Mouse (Mus musculus) MN1 (cell line): ENCODE measurements at regions not wholly inside any gene's neighbourhood (a gene's known extent, or its start where the extent isn't known, plus 50 kb on each side); places are given as distances from the start of the nearest gene placed in this dataset.

ENCODE experiments used
- DNase-seq: peaks from one replicate; pipeline ENCODE4 v3.0.0-alpha.2; 2016; ENCODE audit warnings: low spot score

DNA sequence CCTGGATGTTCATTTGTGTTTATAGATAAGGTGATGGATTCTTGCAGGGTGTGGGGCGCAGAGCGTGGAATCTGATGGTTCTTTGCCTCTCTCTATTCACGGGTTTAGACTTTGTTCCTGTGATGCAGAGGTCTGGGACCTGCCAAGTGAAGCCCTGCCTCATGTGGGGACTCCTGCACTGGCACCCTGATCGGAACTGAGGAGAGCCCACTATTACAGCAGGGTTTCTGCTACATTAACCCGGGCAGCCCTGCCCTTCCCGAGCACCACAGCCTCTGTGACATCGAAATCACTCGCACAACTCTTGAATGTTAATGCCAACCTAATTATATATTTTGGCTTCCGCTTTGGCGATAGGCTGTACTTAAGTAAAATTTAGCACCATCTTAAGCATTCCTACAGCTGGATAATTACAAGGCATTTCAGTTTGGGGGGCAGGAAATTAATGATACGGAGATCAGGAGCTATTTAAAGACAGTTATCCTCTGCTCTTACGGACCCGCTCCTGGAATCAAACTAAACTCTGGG, 294.7 kb downstream of the Irs2 start:
- no peak for DNase-seq

DNA sequence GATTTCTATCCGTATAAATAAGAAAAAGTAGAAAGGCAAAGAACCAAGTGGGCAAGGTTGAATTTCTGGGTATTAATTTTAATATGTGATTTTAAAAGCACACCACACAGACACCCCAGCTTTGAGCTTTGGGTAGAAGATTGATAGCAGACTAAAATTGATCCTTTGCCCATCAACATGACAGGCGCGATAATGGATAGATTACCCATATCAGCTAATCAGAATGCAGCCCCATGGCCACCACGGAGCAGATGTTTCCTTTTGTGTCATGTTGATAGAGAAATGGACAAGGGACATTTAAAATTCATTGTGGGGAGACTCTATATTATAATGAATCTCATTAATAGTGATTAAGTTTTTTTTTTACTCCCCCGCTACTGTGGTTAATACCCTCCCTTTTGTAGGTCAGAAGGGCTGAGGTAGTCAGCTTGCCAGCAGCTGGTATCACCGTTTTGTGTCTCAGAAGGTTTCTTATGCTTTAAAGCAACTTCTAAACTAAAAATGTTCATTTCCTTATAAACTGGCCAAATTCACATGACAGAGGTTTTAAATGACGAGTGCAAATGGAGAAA, 296.1 kb downstream of the Irs2 start:
- DNase-seq = no peak

DNA sequence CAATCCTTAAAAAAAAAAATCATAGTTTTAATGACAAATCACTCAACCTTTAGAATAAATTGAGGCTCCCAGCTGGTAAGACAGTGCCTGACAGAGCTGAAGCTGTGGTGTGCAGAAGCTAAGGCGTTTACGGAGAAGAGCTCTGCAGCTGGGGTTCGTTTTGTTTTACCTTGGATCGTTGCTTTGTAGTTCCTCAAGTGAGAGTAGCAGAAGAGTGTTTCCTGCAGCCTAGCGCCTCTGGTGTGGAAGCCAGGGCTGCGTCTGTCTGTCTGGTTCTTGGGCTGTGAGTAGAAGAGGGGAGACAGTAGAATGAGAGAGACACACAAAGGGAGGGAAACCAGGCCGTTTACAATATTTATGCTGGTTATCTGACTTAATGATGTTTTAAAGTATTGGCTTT, 296.8 kb downstream of the Irs2 start:
- DNase-seq = no peak

DNA sequence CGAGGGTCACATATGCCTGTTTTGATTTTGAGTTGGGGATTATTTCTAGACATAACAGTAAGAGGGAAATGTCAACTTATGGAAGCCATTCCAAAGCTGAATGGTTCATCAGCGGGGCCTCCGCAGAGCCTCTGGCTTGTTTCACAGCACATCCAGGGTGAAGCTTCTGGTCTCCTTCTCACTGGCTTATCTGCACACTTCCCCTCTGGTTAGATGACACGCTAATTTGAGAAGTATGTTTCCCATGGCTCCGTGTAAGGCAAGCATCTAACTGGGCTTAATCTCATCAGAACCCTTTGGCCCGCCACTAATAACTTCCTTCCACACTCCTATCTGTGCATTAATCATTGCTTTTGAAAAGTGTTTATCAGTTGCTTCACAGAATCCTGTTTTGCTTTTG, 299.7 kb downstream of the Irs2 start:
- peak; percentile 57 for DNase-seq

DNA sequence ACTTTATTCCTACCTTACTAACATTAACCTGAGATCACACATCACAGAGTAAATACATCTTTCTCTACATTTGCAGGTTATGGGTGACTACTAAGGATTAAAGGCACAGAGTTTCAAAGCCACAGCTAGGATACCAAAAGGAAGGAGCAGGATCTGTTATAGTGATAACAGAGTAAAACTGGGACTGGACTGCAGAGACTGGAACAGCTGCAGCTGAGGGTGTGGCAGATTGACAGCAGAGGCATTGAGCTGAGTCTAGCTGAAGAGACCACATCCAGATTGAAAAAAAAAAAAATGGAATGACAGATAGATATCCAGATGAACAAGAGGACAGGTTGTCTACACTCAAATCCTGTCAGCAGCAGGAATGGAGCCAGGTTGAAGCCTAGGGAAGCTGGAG, 301.1 kb downstream of the Irs2 start:
- DNase-seq = no peak

DNA sequence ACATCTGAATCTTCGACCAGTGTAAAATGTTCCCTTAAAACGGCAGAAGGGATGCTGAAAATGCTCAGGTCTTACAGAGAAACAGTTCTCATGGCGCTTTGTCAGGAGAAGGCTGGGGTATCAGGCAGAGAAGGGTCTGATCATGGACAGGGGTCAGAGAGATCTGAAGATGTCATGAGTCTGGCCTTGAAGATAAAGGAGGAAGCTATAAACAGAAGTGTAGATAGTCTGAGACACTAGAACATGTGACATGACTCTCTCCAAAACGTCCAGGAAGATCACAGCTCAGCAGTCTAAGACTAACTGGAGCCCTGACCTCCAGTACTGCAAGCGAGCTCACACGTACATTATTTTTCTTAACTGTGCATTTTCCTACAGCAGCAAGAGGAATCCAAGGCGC, 302.3 kb downstream of the Irs2 start:
- DNase-seq = no peak

DNA sequence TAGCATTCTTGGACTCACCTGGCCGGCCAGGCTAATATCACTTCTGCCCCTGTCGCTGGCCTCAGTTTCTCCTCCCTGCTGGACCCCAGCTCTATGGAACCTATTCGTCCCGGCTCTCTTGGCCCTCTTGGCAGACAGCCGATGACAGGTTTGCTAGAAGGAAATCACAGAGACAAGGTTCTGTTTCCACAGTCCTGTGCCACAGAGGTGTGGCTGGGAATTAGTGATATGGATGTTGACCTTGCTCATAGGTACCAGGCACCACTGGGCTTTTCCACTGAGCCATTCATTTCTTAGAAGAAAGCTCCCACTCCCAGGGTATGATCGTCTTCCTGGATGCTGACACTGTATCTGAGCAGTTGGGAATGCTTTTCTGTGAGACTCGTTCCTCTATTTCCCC, 305.5 kb downstream of the Irs2 start:
- no peak for DNase-seq

DNA sequence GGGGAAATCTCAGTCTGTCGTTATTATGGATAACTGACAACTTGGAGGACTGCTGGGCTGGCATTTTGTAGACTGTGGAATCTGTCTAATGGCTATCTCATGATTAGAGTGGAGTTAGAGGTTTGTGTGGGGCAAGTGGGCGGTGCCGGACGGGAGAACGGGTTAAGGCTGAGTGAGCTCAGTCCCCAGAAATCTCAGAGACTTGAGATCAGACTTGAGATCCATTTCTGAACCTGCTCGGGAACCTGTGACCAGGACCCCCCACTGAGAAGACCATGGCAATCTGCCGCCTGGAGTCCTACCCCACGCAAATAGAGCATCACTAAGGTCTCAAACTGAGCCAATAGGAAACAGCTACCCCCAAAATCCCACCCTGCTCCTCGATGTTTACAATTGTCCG, 306.0 kb downstream of the Irs2 start:
- no peak for DNase-seq

DNA sequence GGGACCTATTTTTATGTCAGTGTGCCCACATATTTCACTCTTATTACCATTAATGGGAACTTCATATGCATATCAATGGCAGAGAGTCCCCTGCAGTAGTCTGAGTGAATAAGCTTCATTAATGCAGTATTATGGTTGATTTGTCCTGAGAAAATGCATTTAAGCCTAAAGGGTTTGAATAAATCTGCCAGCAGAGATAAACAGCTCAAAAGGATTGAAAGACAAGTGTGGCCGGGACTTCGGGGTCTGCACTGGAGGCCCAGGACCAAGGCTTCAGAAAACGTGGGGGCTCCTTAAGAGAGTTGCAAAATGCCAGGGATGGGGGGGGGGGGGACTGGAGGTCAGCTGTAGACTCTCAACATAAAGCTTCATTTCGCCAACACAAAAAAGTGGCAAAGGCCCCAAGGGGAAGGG, 306.6 kb downstream of the Irs2 start:
- DNase-seq = no peak

DNA sequence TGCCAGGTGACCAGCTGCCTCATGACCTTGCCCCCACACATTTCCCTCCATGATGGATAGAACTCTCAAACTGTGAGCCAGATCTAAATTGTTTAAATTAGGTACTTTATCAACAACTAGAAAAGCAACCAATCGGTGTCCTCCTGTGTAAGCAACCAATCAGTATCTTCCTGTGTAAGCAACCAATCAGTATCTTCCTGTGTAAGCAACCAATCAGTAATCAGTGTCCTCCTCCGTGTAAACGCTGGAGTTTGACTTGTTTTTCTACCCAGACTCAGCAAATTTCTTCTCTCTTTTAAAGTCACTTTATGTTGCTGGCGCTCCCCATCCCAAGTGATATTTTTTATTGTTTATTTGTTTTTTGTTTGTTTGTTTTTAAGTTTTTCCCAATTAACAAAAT, 307.0 kb downstream of the Irs2 start:
- DNase-seq = no peak

DNA sequence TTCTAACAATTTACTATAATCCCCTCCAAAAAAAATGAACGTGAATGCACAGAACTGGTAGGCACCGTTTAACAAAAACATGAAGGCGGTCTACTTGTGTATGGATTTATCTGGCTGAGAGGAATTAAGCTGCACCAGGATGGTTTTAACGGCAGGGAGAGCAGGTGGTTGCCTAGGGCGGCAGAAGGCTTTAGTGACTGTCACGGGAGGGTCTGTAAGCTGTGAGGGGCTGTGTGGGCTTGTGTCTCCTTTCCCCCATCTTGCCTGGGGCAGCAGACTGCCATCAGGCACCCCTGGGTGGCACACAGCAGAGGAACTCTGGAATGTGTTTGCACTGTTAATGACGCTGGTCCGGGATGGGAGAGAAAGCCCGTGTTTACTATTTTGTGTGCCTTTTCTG, 308.6 kb downstream of the Irs2 start:
- DNase-seq = no peak

DNA sequence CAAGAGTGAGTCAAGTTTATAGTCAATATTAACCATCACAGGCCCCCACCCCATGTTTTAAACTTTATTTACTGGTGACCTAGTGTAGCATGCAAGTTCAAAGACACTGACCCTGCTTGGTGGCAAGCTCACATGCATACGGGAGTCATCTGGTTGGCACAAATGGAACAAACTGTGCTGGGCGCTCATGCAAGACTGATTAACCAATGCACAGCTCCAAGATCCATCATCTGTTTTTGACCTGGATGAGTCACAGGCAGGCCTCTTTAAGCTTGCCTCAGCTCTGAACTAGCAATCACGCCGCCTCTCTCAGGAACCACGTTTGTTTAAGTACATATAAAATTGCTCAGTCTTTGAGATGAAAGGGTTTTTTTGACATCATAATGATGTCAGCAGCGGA, 313.1 kb downstream of the Irs2 start:
- peak; percentile 81 for DNase-seq

DNA sequence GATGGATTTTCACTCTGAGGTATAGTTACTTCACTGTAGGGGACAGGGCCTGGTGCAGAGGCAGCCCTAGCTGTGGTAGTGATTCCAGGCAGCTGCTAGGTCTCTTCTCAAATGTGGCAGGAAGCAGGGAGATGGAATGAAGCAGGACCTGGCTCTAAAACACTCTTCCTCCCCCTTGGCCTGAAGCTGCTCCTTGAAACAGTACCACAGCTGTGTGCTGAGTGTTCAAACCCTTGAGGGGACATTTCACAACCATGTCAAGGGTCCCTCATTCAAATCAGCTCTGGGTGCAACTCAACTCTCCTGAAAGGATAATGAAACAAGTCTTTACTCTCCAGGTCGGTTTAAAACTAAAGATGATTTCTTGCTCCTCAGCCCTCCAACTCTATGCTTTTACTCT, 317.6 kb downstream of the Irs2 start:
- no peak for DNase-seq

DNA sequence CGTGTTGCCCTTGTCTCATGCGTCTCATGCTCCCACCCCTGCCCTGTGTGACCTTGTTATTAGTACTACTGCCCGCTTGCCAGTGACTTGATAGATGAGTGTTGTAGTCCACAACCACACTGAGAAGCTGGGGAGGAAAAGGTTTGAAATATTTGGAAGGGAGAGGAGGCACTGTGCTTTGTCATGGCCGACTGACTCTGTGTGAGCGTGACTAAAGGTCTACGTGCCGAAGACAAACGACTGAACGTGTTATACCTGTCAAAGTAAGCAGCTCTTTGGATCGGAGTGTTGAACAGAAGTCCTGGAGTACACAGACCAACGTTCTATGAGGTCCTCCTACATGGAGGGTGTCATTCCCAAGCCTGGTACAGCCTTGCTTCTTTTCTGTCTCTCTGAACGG, 318.4 kb downstream of the Irs2 start:
- DNase-seq = no peak

DNA sequence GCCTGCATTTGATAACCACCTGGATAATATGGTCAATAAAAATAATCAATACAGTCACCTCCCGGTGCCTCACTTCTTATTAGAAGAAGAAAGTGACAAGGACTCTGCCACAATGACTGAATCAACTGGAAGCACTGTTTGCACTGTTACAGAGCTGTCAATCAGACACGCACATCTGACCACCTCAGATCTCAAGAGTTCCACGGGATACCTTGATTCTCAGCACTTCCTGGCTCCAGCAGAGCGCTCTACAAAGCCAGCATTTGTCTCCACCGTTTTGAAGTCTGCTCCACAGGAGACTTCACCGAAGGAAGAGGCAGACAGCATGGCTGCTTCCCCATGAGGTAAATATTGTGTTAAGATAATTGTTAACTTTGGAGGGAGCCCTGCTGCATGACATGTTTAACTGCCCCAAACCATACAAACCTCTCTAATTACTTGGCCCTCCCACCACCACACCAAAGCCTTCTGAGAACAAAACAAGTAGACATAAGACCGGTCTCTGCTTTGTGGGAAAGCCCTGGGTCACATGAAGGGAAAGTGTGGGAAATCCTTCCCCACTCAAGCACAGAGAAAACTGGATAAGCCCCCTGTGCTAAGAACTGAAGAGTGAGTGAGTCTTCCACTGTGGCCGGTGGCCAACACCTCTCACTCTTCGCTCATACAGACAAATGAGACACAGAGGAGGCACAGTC, 320.2 kb downstream of the Irs2 start:
- no peak for DNase-seq
